In genomic region chr1:36929996-36930395, GRCm38 (mm10) we compare ENCODE assay signal across 20 mouse cellular contexts. TPM values are rescaled to one million over a fixed set of nuclear protein-coding genes. Genes with fewer than 3 reads are reported as not detected.
DNase-seq lines count a peak whose midpoint lies in the region; ATAC-seq and TF ChIP-seq lines count a peak whose summit lies in the region.
"Had no signal": no experiment of that assay in that cellular context is flagged by ENCODE, and none has a peak within 500 bp of the region (broad histone marks: within the 10 kb centered on the region; RNA-seq: fewer than 3 reads in every experiment).

No protein-coding gene starts in this region.

- in situ Hi-C loops in CH12.LX (cut with MboI; ENCODE audit: low pct_ligation_motif_present, low pct_unique_long_range_greater_than_20kb, low sequenced_read_pairs) = no loop called here

- H3K79me2 ChIP-seq in CH12.LX (replicated peaks; ENCODE audit: control insufficient read depth, extremely low read depth, insufficient read depth, poor library complexity, severe bottlenecking) = peaks cover 50% of the 10 kb centered on the region

- no peaks in the 10 kb centered on the region for H3K9me3 ChIP-seq in kidney, postnatal 0 days (replicated peaks; ENCODE audit: low read length)
- no peaks in the 10 kb centered on the region for H3K9me3 ChIP-seq in CH12.LX (replicated peaks; ENCODE audit: low read length)
- H3K9me3 ChIP-seq in ES-Bruce4 (replicated peaks; ENCODE audit: control insufficient read depth, insufficient read depth, low read length, poor library complexity, severe bottlenecking) = no peaks in the 10 kb centered on the region
- H3K9me3 ChIP-seq in liver, postnatal 0 days (ENCODE audit: low read length) = no peaks in the 10 kb centered on the region
- H3K9me3 ChIP-seq in hindbrain, embryonic 14.5 days (ENCODE audit: control insufficient read depth, low read length) = no peaks in the 10 kb centered on the region
- H3K9me3 ChIP-seq: embryonic facial prominence, embryonic 15.5 days; forebrain, embryonic 10.5 days; G1E; heart, embryonic 15.5 days; megakaryocyte, embryonic 14.5 days; midbrain, embryonic 15.5 days had no signal

- no peaks in the 10 kb centered on the region for H3K36me3 ChIP-seq in kidney, postnatal 0 days (ENCODE audit: insufficient read depth, low read length)
- H3K36me3 ChIP-seq in CH12.LX (replicated peaks in 1 of 2; ENCODE audit: control insufficient read depth in 1 of 2, insufficient read depth in 1 of 2, low read length in 1 of 2) (peaks cover 0 to 23% of the 10 kb centered on the region in 2 experiments), ES-Bruce4 (ENCODE audit: control insufficient read depth, insufficient read depth, low read length, poor library complexity, severe bottlenecking) (no peaks in the 10 kb centered on the region)
- H3K36me3 ChIP-seq in liver, postnatal 0 days (replicated peaks; ENCODE audit: insufficient read depth, low read length) = peaks cover 5% of the 10 kb centered on the region
- no peaks in the 10 kb centered on the region for H3K36me3 ChIP-seq in hindbrain, embryonic 14.5 days (replicated peaks; ENCODE audit: control insufficient read depth, insufficient read depth)
- H3K36me3 ChIP-seq: embryonic facial prominence, embryonic 15.5 days; heart, embryonic 15.5 days; midbrain, embryonic 15.5 days had no signal

- TF ChIP-seq RAD21 in CH12.LX (IDR thresholded peaks at IDR 0.05; ENCODE audit: low read depth, low read length) = no peak; the same call in none of the 2 replicates

- no peak overlapping the region for H3K4me2 ChIP-seq in kidney, postnatal 0 days (ENCODE audit: low read length)
- H3K4me2 ChIP-seq in CH12.LX (ENCODE audit: insufficient read depth, low read depth, poor library complexity, severe bottlenecking) = no peak overlapping the region
- H3K4me2 ChIP-seq in liver, postnatal 0 days (ENCODE audit: low read depth, low read length) = no peak overlapping the region
- H3K4me2 ChIP-seq in hindbrain, embryonic 14.5 days (replicated peaks) = no peak overlapping the region
- H3K4me2 ChIP-seq: embryonic facial prominence, embryonic 15.5 days; heart, embryonic 15.5 days; midbrain, embryonic 15.5 days had no signal

- DNase-seq in kidney, postnatal 0 days (ENCODE audit: low spot score) = no peak
- DNase-seq in kidney, adult 18-20 months = no peak
- DNase-seq in CH12.LX (ENCODE audit: extremely low read depth) = no peak
- no peak for DNase-seq in liver, postnatal 0 days
- DNase-seq in lung, postnatal 14 days = no peak
- DNase-seq in hindbrain, embryonic 14.5 days (ENCODE audit: low spot score) = no peak
- DNase-seq: cerebellum, adult 18-20 months; cerebellum, postnatal 36 days; heart, adult 18-20 months; kidney, adult 9 months; kidney, postnatal 36 days; right cerebral cortex, postnatal 14 days; thymus, adult 2 months had no signal

- TF ChIP-seq POLR2A in CH12.LX (IDR thresholded peaks at IDR 0.05; ENCODE audit: low read depth, low read length) (no peak), ES-Bruce4 (IDR thresholded peaks at IDR 0.05; ENCODE audit: insufficient read depth, low read length) (no peak)

- no peak overlapping the region for H3K4me3 ChIP-seq in kidney, postnatal 0 days (replicated peaks; ENCODE audit: low read depth, low read length)
- no peak overlapping the region for H3K4me3 ChIP-seq in CH12.LX (replicated peaks in 1 of 3; ENCODE audit: low read depth in 2 of 3, low read length in 2 of 3, poor library complexity in 1 of 3)
- H3K4me3 ChIP-seq in ES-Bruce4 (ENCODE audit: low read depth, low read length) = no peak overlapping the region
- H3K4me3 ChIP-seq in liver, postnatal 0 days (ENCODE audit: low read depth, low read length) = no peak overlapping the region
- H3K4me3 ChIP-seq in hindbrain, embryonic 14.5 days (replicated peaks; ENCODE audit: low read length) = no peak overlapping the region
- H3K4me3 ChIP-seq: embryonic facial prominence, embryonic 15.5 days; forebrain, embryonic 10.5 days; heart, embryonic 15.5 days; megakaryocyte, embryonic 14.5 days; midbrain, embryonic 15.5 days had no signal

- 89% methylated on average over 2 of the region's 2 CpGs for WGBS in kidney, postnatal 0 days
- WGBS in liver, postnatal 0 days (ENCODE audit: insufficient replicate concordance) = 84% methylated on average over 2 of the region's 2 CpGs
- WGBS in hindbrain, embryonic 14.5 days = 89% methylated on average over 2 of the region's 2 CpGs

- TF ChIP-seq CTCF in kidney, postnatal 0 days (IDR thresholded peaks at IDR 0.05; ENCODE audit: low read depth) = peak; percentile 38; the same call in 1 of the 2 replicates
- TF ChIP-seq CTCF in CH12.LX (conservative IDR thresholded peaks at IDR 0.05 in 1 of 2, IDR thresholded peaks at IDR 0.05 in 1 of 2; ENCODE audit: low read depth in 2 of 2, low read length in 2 of 2) (peak in 1 of 2 experiments; percentile 15; a peak in 1 of 4 replicates), ES-Bruce4 (IDR thresholded peaks at IDR 0.05; ENCODE audit: low read depth, low read length) (peak; percentile 39)
- TF ChIP-seq CTCF in liver, postnatal 0 days (IDR thresholded peaks at IDR 0.05; ENCODE audit: low read depth) = peak; percentile 42

- no peak overlapping the region for H3K27ac ChIP-seq in kidney, postnatal 0 days
- no peak overlapping the region for H3K27ac ChIP-seq in CH12.LX (ENCODE audit: insufficient read depth, low read depth)
- H3K27ac ChIP-seq in ES-Bruce4 (ENCODE audit: insufficient read depth, low read length) = no peak overlapping the region
- H3K27ac ChIP-seq in liver, postnatal 0 days (ENCODE audit: low read depth) = no peak overlapping the region; the same call in 1 of the 2 replicates
- H3K27ac ChIP-seq in hindbrain, embryonic 14.5 days = no peak overlapping the region
- H3K27ac ChIP-seq: embryonic facial prominence, embryonic 15.5 days; forebrain, embryonic 10.5 days; heart, embryonic 15.5 days; midbrain, embryonic 15.5 days had no signal

- no peaks in the 10 kb centered on the region for H3K27me3 ChIP-seq in kidney, postnatal 0 days (ENCODE audit: insufficient read depth, low read length)
- no peaks in the 10 kb centered on the region for H3K27me3 ChIP-seq in CH12.LX (replicated peaks)
- H3K27me3 ChIP-seq in ES-Bruce4 (ENCODE audit: control insufficient read depth, insufficient read depth, low read length, poor library complexity, severe bottlenecking) = no peaks in the 10 kb centered on the region
- no peaks in the 10 kb centered on the region for H3K27me3 ChIP-seq in liver, postnatal 0 days (ENCODE audit: insufficient read depth, low read length)
- no peaks in the 10 kb centered on the region for H3K27me3 ChIP-seq in hindbrain, embryonic 14.5 days (ENCODE audit: control insufficient read depth, insufficient read depth, low read length)
- H3K27me3 ChIP-seq: embryonic facial prominence, embryonic 15.5 days; heart, embryonic 15.5 days; megakaryocyte, embryonic 14.5 days; midbrain, embryonic 15.5 days had no signal

- peaks cover 7% of the 10 kb centered on the region; the same call in 1 of the 2 replicates for H3K4me1 ChIP-seq in kidney, postnatal 0 days (replicated peaks; ENCODE audit: insufficient read depth, low read length)
- H3K4me1 ChIP-seq in CH12.LX (ENCODE audit: control insufficient read depth in 1 of 2, insufficient read depth in 2 of 2) = peaks cover 12 to 74% of the 10 kb centered on the region in 2 experiments
- peaks cover 3% of the 10 kb centered on the region for H3K4me1 ChIP-seq in ES-Bruce4 (ENCODE audit: control insufficient read depth, insufficient read depth, low read length)
- H3K4me1 ChIP-seq in liver, postnatal 0 days (ENCODE audit: insufficient read depth) = peaks cover 46% of the 10 kb centered on the region
- no peaks in the 10 kb centered on the region; the same call in 1 of the 2 replicates for H3K4me1 ChIP-seq in hindbrain, embryonic 14.5 days (replicated peaks; ENCODE audit: control insufficient read depth, insufficient read depth, low read length)

- no peak for ATAC-seq in kidney, postnatal 0 days (replicated peaks; ENCODE audit: low FRiP score, low read depth)
- ATAC-seq in liver, postnatal 0 days = no peak
- no peak for ATAC-seq in hindbrain, embryonic 14.5 days (ENCODE audit: low FRiP score)
- ATAC-seq: midbrain, embryonic 15.5 days had no signal

- dilution Hi-C loops in CH12.LX (cut with MboI; ENCODE audit: extremely low pct_ligation_motif_present, extremely low pct_unique_long_range_greater_than_20kb, low sequenced_read_pairs) = no loop called here

- TF ChIP-seq EP300 in CH12.LX (IDR thresholded peaks at IDR 0.05; ENCODE audit: low read length) (no peak), ES-Bruce4 (IDR thresholded peaks at IDR 0.05; ENCODE audit: insufficient read depth, low read depth, low read length) (no peak)
- no peak for TF ChIP-seq EP300 in liver, postnatal 0 days (IDR thresholded peaks at IDR 0.05; ENCODE audit: low read depth)

- no peak overlapping the region for H3K9ac ChIP-seq in kidney, postnatal 0 days (ENCODE audit: low read depth, low read length)
- no peak overlapping the region for H3K9ac ChIP-seq in CH12.LX (ENCODE audit: insufficient read depth, low read depth)
- no peak overlapping the region for H3K9ac ChIP-seq in ES-Bruce4 (ENCODE audit: low read depth, poor library complexity, severe bottlenecking)
- H3K9ac ChIP-seq in liver, postnatal 0 days (replicated peaks) = no peak overlapping the region
- H3K9ac ChIP-seq in hindbrain, embryonic 14.5 days = no peak overlapping the region
- H3K9ac ChIP-seq: embryonic facial prominence, embryonic 15.5 days; heart, embryonic 15.5 days; midbrain, embryonic 15.5 days had no signal

TF ChIP-seq in CH12.LX, 34 proteins besides CTCF, POLR2A, EP300 and RAD21:
- peak; percentile 16 for TF ChIP-seq SMC3 (IDR thresholded peaks at IDR 0.05; ENCODE audit: low read depth, low read length)
- TF ChIP-seq UBTF (IDR thresholded peaks at IDR 0.05; ENCODE audit: low read depth, low read length) = no peak
- TF ChIP-seq BHLHE40 (IDR thresholded peaks at IDR 0.05; ENCODE audit: low read depth, low read length) = no peak
- no peak for TF ChIP-seq GABPA (IDR thresholded peaks at IDR 0.05; ENCODE audit: insufficient replicate concordance, low read depth, low read length)
- TF ChIP-seq MYC (IDR thresholded peaks at IDR 0.05; ENCODE audit: low read depth, low read length) = no peak
- TF ChIP-seq MXI1 (IDR thresholded peaks at IDR 0.05; ENCODE audit: low read depth, low read length) = no peak
- no peak for TF ChIP-seq ELF1 (IDR thresholded peaks at IDR 0.05; ENCODE audit: low read depth, low read length)
- no peak for TF ChIP-seq NELFE (IDR thresholded peaks at IDR 0.05; ENCODE audit: low read depth, low read length)

RNA-seq across cellular contexts. Expression of gene Tmem131, which starts 13.5 kb away (rescaled TPM):
- polyA plus RNA-seq in kidney, postnatal 0 days (2015; fragmentation: Nextera tagmentation; extraction: Ambion mirVana) = 9.0 and 9.2 TPM in 2 replicates
- total RNA-seq in CH12.LX (2012; rRNA removed) = 10.1 and 11.5 TPM in 2 replicates
- 8.3 and 9.7 TPM in 2 replicates for total RNA-seq in CH12.LX (2014; rRNA removed)
- polyA plus RNA-seq in CH12.LX (2012; ENCODE audit: insufficient read length, low read depth) = 31.0 and 39.9 TPM in 2 replicates
- 77.1 and 77.7 TPM in 2 replicates for polyA plus RNA-seq in ES-Bruce4 (2011; ENCODE audit: insufficient read depth, insufficient read length, low read depth, missing spikeins)
- 4.8 and 6.1 TPM in 2 replicates for polyA plus RNA-seq in liver, postnatal 0 days (2015; fragmentation: Nextera tagmentation; extraction: Ambion mirVana)
- polyA plus RNA-seq in hindbrain, embryonic 14.5 days (2014; fragmentation: Nextera tagmentation; extraction: Ambion mirVana) = 21.7 and 22.2 TPM in 2 replicates
